Mouse (Mus musculus) lung, embryonic 16.5 days (tissue): ENCODE data around the gene St6galnac4. TPM values are rescaled to one million over a fixed set of nuclear protein-coding genes. Genes with fewer than 3 reads are reported as not detected.

Experiments used
- ATAC-seq: fragments of 200-750 bp; cut with Nextera tagmentation; 2 replicates; pipeline ENCODE4 v1.8.0; 2017; ENCODE audit warnings: low read depth, mild to moderate bottlenecking, moderate library complexity
- H3K27ac ChIP-seq: fragments of 300-500 bp; sonication (generic); 2 replicates; pipeline ENCODE4 v1.5.1; 2014; ENCODE audit warnings: mild to moderate bottlenecking, control low read depth, low read length
- H3K27me3 ChIP-seq: fragments of 300-500 bp; sonication (generic); 2 replicates; pipeline ENCODE4 v1.6.1; 2014; ENCODE audit warnings: low read depth, low read length, mixed read lengths; ENCODE audit not compliant: control insufficient read depth, insufficient read depth
- H3K36me3 ChIP-seq: fragments of 300-500 bp; sonication (generic); 2 replicates; pipeline ENCODE4 v1.6.1; 2014; ENCODE audit warnings: low read length; ENCODE audit not compliant: control insufficient read depth, insufficient read depth
- H3K4me1 ChIP-seq: fragments of 300-500 bp; sonication (generic); replicated peaks from 2 replicates; pipeline ENCODE4 v1.6.1; 2014; ENCODE audit warnings: low read length, mixed read lengths; ENCODE audit not compliant: control insufficient read depth, insufficient read depth
- H3K4me2 ChIP-seq: fragments of 300-500 bp; sonication (generic); 2 replicates; pipeline ENCODE4 v1.6.1; 2014; ENCODE audit warnings: low read depth, low read length, control low read depth
- H3K4me3 ChIP-seq: fragments of 300-500 bp; sonication (generic); 2 replicates; pipeline ENCODE4 v1.5.1; 2014; ENCODE audit warnings: mild to moderate bottlenecking, low read length, control low read depth
- H3K9ac ChIP-seq: fragments of 300-500 bp; sonication (generic); 2 replicates; pipeline ENCODE4 v1.6.1; 2014; ENCODE audit warnings: low read length, control low read depth
- H3K9me3 ChIP-seq: fragments of 300-500 bp; sonication (generic); 2 replicates; pipeline ENCODE4 v1.6.1; 2016; ENCODE audit warnings: low read length; ENCODE audit not compliant: control insufficient read depth
- WGBS: fragments of 180-500 bp; shearing (Covaris S2); extraction: QIAGEN DNeasy Blood & Tissue Kit; methylation state at CpG from one replicate; pipeline ENCODE4 v1.1.7; 2014; 5-methylcytosine and 5-hydroxymethylcytosine counted together
- polyA plus RNA-seq: library from polyadenylated mRNA; unstranded; fragments of >200 nt; fragmentation: Nextera tagmentation; extraction: Ambion mirVana; gene quantifications from 2 replicates; pipeline ENCODE4 v1.2.1, GENCODE M21; 2015

Gene St6galnac4
- polyA plus RNA-seq, 1 experiment from 2014 or later, result 26.0 TPM

- H3K4me3 ChIP-seq, result no peak overlapping the region
- WGBS, result 25% methylated on average over 5 of the region's 5 CpGs
- H3K27me3 ChIP-seq, result no peaks in the 10 kb centered on the region
- H3K9me3 ChIP-seq, result no peaks in the 10 kb centered on the region
- H3K4me1 ChIP-seq, result peaks cover 49% of the 10 kb centered on the region
- peak overlapping the region; percentile 79 for H3K27ac ChIP-seq
- H3K36me3 ChIP-seq, result no peaks in the 10 kb centered on the region
- ATAC-seq, result peak; percentile 50
- H3K9ac ChIP-seq, result peak overlapping the region; percentile 45
- H3K4me2 ChIP-seq, result peak overlapping the region; percentile 23
Observed at GRCm38 (mm10) chr2:32628729-32629128, 41.8 kb downstream of the St6galnac4 start.

GRCm38 (mm10) chr2:32629276-32629976 lies 42.5 kb downstream of the St6galnac4 start:
- Histone ChIP-seq H3K4me3 (no peak overlapping the region), H3K9ac (peak overlapping the region; percentile 15), H3K4me2 (peak overlapping the region; percentile 23; the same call in 1 of the 2 replicates), H3K9me3 (no peaks in the 10 kb centered on the region), H3K27ac (peak overlapping the region; percentile 79), H3K4me1 (peaks cover 48% of the 10 kb centered on the region), H3K36me3 (no peaks in the 10 kb centered on the region), H3K27me3 (no peaks in the 10 kb centered on the region)
- ATAC-seq, result peak; percentile 65
- WGBS, result 43% methylated on average over 9 of the region's 9 CpGs

DNA sequence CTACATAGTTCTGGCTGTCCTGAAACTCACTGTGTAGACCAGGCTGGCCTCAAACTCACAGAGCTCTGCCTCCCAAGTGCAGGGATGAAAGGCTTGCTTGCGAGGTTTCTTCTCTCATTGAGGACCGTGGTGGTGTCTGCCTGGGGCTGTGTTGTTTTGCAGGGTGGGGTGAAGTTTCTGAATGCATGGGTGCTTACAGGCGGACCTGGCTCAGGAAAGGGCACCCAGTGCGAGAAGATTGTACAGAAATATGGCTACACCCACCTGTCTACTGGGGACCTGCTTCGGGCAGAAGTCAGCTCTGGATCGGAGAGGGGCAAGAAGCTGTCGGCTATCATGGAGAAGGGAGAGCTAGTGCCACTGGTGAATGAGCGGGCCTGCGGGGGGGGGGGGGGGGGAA lies 43.1 kb downstream of the St6galnac4 start:
- Histone ChIP-seq H3K9me3 (no peaks in the 10 kb centered on the region), H3K9ac (no peak overlapping the region), H3K4me3 (no peak overlapping the region), H3K27me3 (no peaks in the 10 kb centered on the region), H3K27ac (no peak overlapping the region), H3K36me3 (no peaks in the 10 kb centered on the region), H3K4me2 (no peak overlapping the region), H3K4me1 (peaks cover 42% of the 10 kb centered on the region)
- 79% methylated on average over 8 of the region's 9 CpGs for WGBS
- no peak for ATAC-seq

GRCm38 (mm10) chr2:32631046-32631445 lies 44.2 kb downstream of the St6galnac4 start:
- H3K4me3 ChIP-seq, result no peak overlapping the region
- no peak overlapping the region for H3K27ac ChIP-seq
- ATAC-seq, result no peak
- 82% methylated on average over 10 of the region's 10 CpGs for WGBS
- no peaks in the 10 kb centered on the region for H3K36me3 ChIP-seq
- H3K4me2 ChIP-seq, result no peak overlapping the region
- no peaks in the 10 kb centered on the region for H3K27me3 ChIP-seq
- no peak overlapping the region for H3K9ac ChIP-seq
- peaks cover 31% of the 10 kb centered on the region for H3K4me1 ChIP-seq
- no peaks in the 10 kb centered on the region for H3K9me3 ChIP-seq

- Histone ChIP-seq H3K4me1 (peaks cover 23% of the 10 kb centered on the region), H3K9ac (peak overlapping the region; percentile 29; the same call in 1 of the 2 replicates), H3K9me3 (no peaks in the 10 kb centered on the region), H3K4me2 (no peak overlapping the region), H3K27me3 (no peaks in the 10 kb centered on the region), H3K27ac (peak overlapping the region; percentile 44; the same call in 1 of the 2 replicates), H3K36me3 (no peaks in the 10 kb centered on the region), H3K4me3 (no peak overlapping the region)
- 48% methylated on average over 7 of the region's 7 CpGs for WGBS
- peak; percentile 53 for ATAC-seq
Observed at GRCm38 (mm10) chr2:32631737-32632394, 45.0 kb downstream of the St6galnac4 start.

GRCm38 (mm10) chr2:32633660-32634059 lies 46.8 kb downstream of the St6galnac4 start:
- Histone ChIP-seq H3K9me3 (no peaks in the 10 kb centered on the region), H3K4me2 (no peak overlapping the region), H3K27me3 (no peaks in the 10 kb centered on the region), H3K27ac (peak overlapping the region; percentile 49; the same call in 1 of the 2 replicates), H3K9ac (no peak overlapping the region), H3K4me1 (peaks cover 19% of the 10 kb centered on the region), H3K36me3 (no peaks in the 10 kb centered on the region), H3K4me3 (no peak overlapping the region)
- 45% methylated on average over 5 of the region's 5 CpGs for WGBS
- no peak for ATAC-seq

DNA sequence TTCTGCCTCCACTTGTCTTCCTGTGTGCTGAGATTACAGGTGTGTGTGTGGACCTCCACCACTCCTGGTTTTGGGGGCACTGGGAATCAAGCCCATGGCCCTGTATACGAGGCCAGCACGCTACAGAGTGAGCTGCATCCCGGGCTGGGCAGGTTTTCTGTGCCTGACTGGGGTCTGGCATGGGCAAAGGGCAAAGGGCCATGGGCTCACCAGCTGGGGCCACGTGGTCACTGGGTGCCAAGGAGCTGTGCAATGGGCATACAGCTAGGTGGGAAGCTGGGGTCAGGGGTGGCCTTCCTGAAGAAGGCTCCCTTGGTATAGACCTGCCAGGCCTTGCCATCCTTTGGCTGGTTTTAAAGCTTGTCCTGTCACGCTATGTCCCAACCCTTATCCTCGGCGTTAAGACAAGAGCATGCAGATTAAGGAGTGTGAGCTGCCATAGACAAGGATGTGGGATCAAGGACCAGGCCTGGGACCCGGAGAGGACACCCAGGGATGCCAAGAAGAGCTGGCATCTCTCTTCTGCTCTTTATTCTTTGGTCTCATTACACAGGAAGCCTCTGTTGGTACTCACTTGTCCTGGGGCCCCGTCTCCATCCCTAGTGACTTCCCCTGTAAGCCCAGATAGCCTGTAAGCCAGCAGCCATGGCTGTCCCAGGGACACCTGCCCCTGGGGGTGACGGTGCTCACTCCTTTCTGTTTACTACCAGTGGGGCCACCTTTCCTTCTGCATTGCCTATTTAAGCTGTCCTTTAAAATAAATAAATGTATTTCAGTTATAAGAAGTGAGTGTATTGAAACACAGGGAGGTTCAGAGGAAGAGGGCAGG lies 47.6 kb downstream of the St6galnac4 start:
- H3K9me3 ChIP-seq, result no peaks in the 10 kb centered on the region
- H3K4me2 ChIP-seq, result no peak overlapping the region
- no peaks in the 10 kb centered on the region for H3K36me3 ChIP-seq
- no peak overlapping the region for H3K27ac ChIP-seq
- no peaks in the 10 kb centered on the region for H3K27me3 ChIP-seq
- H3K9ac ChIP-seq, result no peak overlapping the region
- no peak for ATAC-seq
- H3K4me1 ChIP-seq, result peaks cover 12% of the 10 kb centered on the region
- WGBS, result 78% methylated on average over 10 of the region's 10 CpGs
- H3K4me3 ChIP-seq, result no peak overlapping the region

GRCm38 (mm10) chr2:32636617-32637016 lies 49.7 kb downstream of the St6galnac4 start:
- H3K9ac ChIP-seq, result no peak overlapping the region
- H3K27ac ChIP-seq, result no peak overlapping the region
- 83% methylated on average over 7 of the region's 7 CpGs for whole genome bisulfite sequencing
- no peaks in the 10 kb centered on the region for H3K36me3 ChIP-seq
- H3K9me3 ChIP-seq, result no peaks in the 10 kb centered on the region
- ATAC-seq, result no peak
- no peaks in the 10 kb centered on the region for H3K27me3 ChIP-seq
- H3K4me1 ChIP-seq, result peaks cover 16% of the 10 kb centered on the region
- no peak overlapping the region for H3K4me3 ChIP-seq
- no peak overlapping the region for H3K4me2 ChIP-seq

GRCm38 (mm10) chr2:32637778-32638281 lies 50.9 kb downstream of the St6galnac4 start:
- Histone ChIP-seq H3K27ac (peak overlapping the region; percentile 43), H3K9ac (peak overlapping the region; percentile 8; the same call in 1 of the 2 replicates), H3K4me1 (peaks cover 21% of the 10 kb centered on the region), H3K36me3 (no peaks in the 10 kb centered on the region), H3K4me2 (no peak overlapping the region), H3K27me3 (no peaks in the 10 kb centered on the region), H3K4me3 (no peak overlapping the region), H3K9me3 (no peaks in the 10 kb centered on the region)
- WGBS, result 14% methylated on average over 11 of the region's 11 CpGs
- ATAC-seq, result peak; percentile 92
